Mouse (Mus musculus) liver, adult 2 months (tissue): ENCODE results near the gene Blzf1. TPM values are rescaled to one million over a fixed set of nuclear protein-coding genes. Genes with fewer than 3 reads are reported as not detected.

Source experiments
- DNase-seq: peaks from one replicate; pipeline ENCODE4 v3.0.0-alpha.2; 2011; ENCODE audit warnings: low read depth, low spot score; ENCODE audit errors: extremely low read depth
- H3K27ac ChIP-seq: fragments of 200-500 bp; replicated peaks from 2 replicates; pipeline ENCODE4 v1.5.1; 2012; ENCODE audit warnings: low read depth, mild to moderate bottlenecking, control low read depth, inconsistent platforms, low read length; ENCODE audit not compliant: insufficient read depth
- H3K27me3 ChIP-seq: fragments of 200-500 bp; 2 replicates; pipeline ENCODE4 v1.6.1; 2012; ENCODE audit warnings: mild to moderate bottlenecking, moderate library complexity, low read length, inconsistent platforms; ENCODE audit not compliant: control insufficient read depth, insufficient read depth
- H3K36me3 ChIP-seq: fragments of 200-500 bp; 2 replicates; pipeline ENCODE4 v1.6.1; 2012; ENCODE audit warnings: low read length, inconsistent platforms; ENCODE audit not compliant: control insufficient read depth, insufficient read depth
- H3K4me1 ChIP-seq: fragments of 200-500 bp; 2 replicates; pipeline ENCODE4 v1.6.1; 2011; ENCODE audit warnings: low read length; ENCODE audit not compliant: control insufficient read depth, insufficient read depth
- H3K4me3 ChIP-seq: fragments of 200-500 bp; 2 replicates; pipeline ENCODE4 v1.5.1; 2011; ENCODE audit warnings: low read depth, mild to moderate bottlenecking, control low read depth, low read length, moderate library complexity; ENCODE audit not compliant: insufficient read depth
- H3K79me2 ChIP-seq: fragments of 200-500 bp; 2 replicates; pipeline ENCODE4 v1.6.1; 2012; ENCODE audit warnings: inconsistent platforms, mild to moderate bottlenecking, low read length, moderate library complexity; ENCODE audit not compliant: control insufficient read depth, insufficient read depth
- H3K9ac ChIP-seq: fragments of 200-500 bp; 2 replicates; pipeline ENCODE4 v1.6.1; 2012; ENCODE audit warnings: low read depth, mild to moderate bottlenecking, control low read depth, inconsistent platforms, low read length
- CTCF ChIP-seq: fragments of 200-500 bp; IDR thresholded peaks from 2 replicates; pipeline ENCODE4 v1.5.1; 2011; ENCODE audit warnings: low read depth, low read length, control low read depth
- POLR2A ChIP-seq: fragments of 200-500 bp; IDR thresholded peaks from 2 replicates; pipeline ENCODE4 v1.6.1; 2011; ENCODE audit warnings: low read length, control low read depth; ENCODE audit not compliant: insufficient read depth; ENCODE audit errors: extremely low read depth
- WGBS: fragments of 180-500 bp; shearing (Covaris S2); methylation state at CpG from one replicate; pipeline ENCODE4 v1.1.7; 2018; 5-methylcytosine and 5-hydroxymethylcytosine counted together
- polyA plus RNA-seq: library from polyadenylated mRNA; depleted of rRNA; stranded (reverse); fragments of >200 nt; gene quantifications from 2 replicates; pipeline ENCODE4 v1.2.3, GENCODE M21; 2012
- total RNA-seq: library from RNA; depleted of rRNA; stranded (reverse); fragments of >200 nt; gene quantifications from 2 replicates; pipeline ENCODE4 v1.2.3, GENCODE M21; 2014

Gene Blzf1
- total and polyA plus RNA-seq, 2 experiments, result 1.9 to 7.6 TPM

DNA sequence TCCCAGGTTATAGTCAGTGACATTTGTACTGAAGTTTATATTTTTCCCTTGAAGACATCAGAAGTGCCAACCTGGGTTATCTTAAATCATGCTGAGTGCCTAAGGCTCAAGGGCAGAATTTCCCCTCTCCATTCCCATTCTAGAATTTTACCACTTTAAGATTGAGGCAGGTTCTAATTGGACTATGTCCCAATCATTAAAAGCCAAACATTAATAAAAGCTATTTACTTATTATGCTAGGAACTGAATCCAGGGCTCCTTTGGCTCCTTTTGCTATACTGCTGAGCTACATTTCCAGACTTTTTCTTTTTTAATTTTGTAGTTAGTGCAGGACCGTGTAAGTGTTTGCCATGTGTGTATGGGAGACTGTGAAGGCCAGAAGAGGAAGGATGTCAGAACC, 55.9 kb downstream of the Blzf1 start:
- peaks cover 33% of the 10 kb centered on the region; the same call in 1 of the 2 replicates for H3K79me2 ChIP-seq
- DNase-seq, result peak; percentile 83
- H3K4me1 ChIP-seq, result peaks cover 8% of the 10 kb centered on the region
- peaks cover 5% of the 10 kb centered on the region; the same call in 1 of the 2 replicates for H3K36me3 ChIP-seq
- TF ChIP-seq POLR2A (no peak), CTCF (no peak)
- H3K4me3 ChIP-seq, result peak overlapping the region; percentile 90
- H3K9ac ChIP-seq, result peak overlapping the region; percentile 73
- 24% methylated on average over 1 of the region's 1 CpGs for whole genome bisulfite sequencing
- H3K27ac ChIP-seq, result peak overlapping the region; percentile 94
- no peaks in the 10 kb centered on the region for H3K27me3 ChIP-seq

DNA sequence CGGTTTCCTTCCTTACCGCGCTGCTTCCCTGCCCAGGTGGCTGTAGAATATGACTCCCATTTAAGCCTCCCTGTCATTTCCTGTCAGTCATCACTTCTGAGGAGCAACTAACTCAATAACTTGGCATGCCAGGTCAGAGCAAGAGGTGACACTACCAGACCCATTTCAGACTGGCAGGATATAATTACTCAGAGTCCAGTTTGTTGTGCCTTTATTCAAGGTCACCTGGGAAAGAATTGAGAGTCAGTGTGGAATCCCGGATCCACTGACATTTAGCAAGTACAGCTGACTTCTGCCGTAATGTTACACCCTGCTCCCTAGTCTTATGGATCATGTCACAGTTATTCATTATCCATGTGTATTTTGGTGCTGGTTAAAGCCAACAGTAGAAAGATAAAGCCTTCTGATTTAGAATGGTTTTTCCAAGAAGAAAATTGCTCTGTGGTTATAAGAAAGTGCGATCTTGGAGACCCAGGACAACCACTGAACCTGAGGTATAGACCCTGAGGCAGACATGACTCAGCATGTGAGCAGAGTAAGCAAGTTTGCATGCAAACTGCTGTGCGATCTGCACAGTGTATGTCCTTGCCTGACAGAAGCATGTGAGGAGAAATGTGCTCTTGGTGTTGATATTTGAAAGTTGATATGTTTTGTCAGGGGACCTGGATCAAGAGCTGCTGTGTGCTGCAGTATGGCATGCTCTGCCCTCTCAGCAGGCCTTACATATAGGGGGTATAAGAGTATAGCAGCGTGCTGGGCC, 56.7 kb downstream of the Blzf1 start:
- H3K79me2 ChIP-seq, result peaks cover 27% of the 10 kb centered on the region; the same call in 1 of the 2 replicates
- 19% methylated on average over 8 of the region's 8 CpGs for WGBS
- DNase-seq, result peak; percentile 70
- peaks cover 8% of the 10 kb centered on the region for H3K4me1 ChIP-seq
- H3K27me3 ChIP-seq, result no peaks in the 10 kb centered on the region
- peak overlapping the region; percentile 90 for H3K4me3 ChIP-seq
- H3K9ac ChIP-seq, result peak overlapping the region; percentile 93
- TF ChIP-seq CTCF (no peak), POLR2A (no peak)
- peak overlapping the region; percentile 90 for H3K27ac ChIP-seq
- 0 out of 2 replicates have a peak, but pooled peaks cover 1% of the 10 kb centered on the region for H3K36me3 ChIP-seq

DNA sequence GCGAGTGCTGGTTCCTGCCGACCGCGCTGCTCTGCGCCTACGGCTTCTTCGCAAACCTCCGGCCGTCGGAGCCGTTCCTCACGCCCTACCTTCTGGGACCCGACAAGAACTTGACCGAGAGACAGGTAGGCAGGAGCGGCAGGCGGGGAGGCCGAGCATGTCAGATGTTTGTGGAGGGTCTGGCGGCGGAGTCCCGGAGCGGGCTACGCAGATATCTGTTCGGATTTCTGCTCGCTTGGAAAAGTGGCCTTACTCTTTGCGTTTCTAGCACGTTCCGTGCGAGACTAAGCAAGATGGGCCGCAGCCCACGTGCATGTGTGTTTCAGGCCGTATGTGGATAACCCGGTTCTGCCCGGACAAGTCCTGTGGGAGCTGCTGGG, 58.0 kb downstream of the Blzf1 start:
- Histone ChIP-seq H3K27ac (peak overlapping the region; percentile 90), H3K27me3 (no peaks in the 10 kb centered on the region), H3K4me1 (peaks cover 5% of the 10 kb centered on the region), H3K79me2 (peaks cover 24% of the 10 kb centered on the region; the same call in 1 of the 2 replicates), H3K36me3 (0 out of 2 replicates have a peak, but pooled peaks cover 1% of the 10 kb centered on the region), H3K9ac (peak overlapping the region; percentile 93), H3K4me3 (peak overlapping the region; percentile 90)
- WGBS, result under 1% methylated on average over 33 of the region's 33 CpGs
- no peak for TF ChIP-seq CTCF
- TF ChIP-seq POLR2A, result no peak
- no peak for DNase-seq

DNA sequence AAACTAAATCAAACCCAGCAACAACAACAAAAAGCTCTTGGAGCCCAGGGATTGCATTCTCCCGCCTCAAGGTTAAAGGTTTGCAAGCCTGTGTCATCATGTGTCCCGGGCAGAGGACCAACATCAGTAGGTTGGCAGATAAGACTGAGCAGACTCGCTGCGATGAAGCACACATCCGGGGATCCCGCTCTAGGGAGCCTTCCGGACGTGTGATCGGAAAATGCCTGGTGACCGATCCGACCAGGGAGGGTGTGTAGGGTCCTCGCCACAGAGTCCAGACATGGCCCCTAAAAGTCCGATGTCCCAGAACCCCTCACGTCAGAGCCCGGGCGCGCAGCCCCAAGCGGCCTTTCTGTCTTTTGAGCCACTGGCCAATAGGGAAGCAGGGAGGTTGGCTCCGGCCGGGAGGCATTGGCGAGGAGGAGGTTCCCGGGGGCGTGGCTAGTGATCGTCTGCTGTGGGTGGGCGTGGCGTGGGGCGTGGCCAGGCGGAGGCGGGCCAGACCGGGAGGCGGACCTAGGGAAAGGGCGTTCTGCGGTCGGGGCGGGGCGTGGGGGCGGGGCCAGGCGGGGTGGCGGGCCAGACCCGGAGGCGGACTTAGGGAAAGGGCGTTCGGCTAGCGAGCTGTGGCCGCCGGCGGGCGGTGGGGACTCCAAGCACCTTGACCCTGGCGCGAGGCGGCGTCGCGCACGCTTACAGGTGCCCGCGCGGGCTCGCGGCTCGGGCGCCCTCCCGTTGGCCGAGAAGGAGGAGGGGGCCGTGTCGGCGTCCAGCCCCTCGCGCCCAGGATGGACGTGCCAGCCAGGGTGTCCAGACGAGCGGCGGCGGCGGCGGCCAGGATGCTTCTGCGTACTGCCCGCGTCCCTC, 58.6 kb downstream of the Blzf1 start, which contains the start of gene Slc19a2:
Gene Slc19a2, plus strand, starts transcription at position 582 of the 867 bp plus-strand sequence.
- peak within 1 kb of the TSS; percentile 90 for H3K27ac ChIP-seq
- H3K36me3 ChIP-seq, result no peaks in the 10 kb centered on the region
- peak within 1 kb of the TSS; percentile 93 for H3K9ac ChIP-seq
- peak within 1 kb of the TSS; percentile 90 for H3K4me3 ChIP-seq
- no peaks in the 10 kb centered on the region for H3K4me1 ChIP-seq
- peak; percentile 97 for DNase-seq
- peaks cover 18% of the 10 kb centered on the region; the same call in 1 of the 2 replicates for H3K79me2 ChIP-seq
- under 1% methylated on average over 61 of the region's 79 CpGs for WGBS
- TF ChIP-seq POLR2A, result peak; percentile 89
- TF ChIP-seq CTCF, result no peak
- H3K27me3 ChIP-seq, result no peaks in the 10 kb centered on the region

DNA sequence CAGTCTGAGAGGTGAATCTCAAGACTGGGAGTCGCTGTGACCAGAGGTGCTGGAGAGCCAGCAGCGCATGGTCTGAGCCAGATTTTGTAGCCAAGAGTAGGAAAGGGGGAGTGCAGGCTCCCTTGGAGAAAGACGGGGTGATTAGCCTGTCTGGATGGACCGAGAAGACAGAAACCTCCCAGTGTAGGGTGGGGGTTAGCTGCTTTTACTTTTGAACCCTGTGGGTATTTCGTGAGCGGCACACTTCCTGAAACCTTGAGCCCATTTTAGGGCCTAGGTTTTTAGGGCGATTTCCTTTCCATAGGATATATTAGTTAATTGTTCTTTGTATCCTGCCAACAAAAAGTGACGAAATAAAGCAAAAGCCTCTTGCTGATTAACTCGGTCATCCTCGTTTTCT, 59.3 kb downstream of the Blzf1 start:
- no peak for TF ChIP-seq POLR2A
- no peak for TF ChIP-seq CTCF
- Histone ChIP-seq H3K27ac (peak overlapping the region; percentile 65), H3K36me3 (no peaks in the 10 kb centered on the region), H3K27me3 (no peaks in the 10 kb centered on the region), H3K9ac (peak overlapping the region; percentile 68), H3K4me1 (no peaks in the 10 kb centered on the region), H3K79me2 (peaks cover 12% of the 10 kb centered on the region; the same call in 1 of the 2 replicates), H3K4me3 (peak overlapping the region; percentile 4; the same call in 1 of the 2 replicates)
- 5% methylated on average over 10 of the region's 10 CpGs for WGBS
- peak; percentile 73 for DNase-seq
